Mouse (Mus musculus) liver, adult (tissue): ENCODE results near the gene Plce1.

Source experiments
- GATA4 ChIP-seq: IDR thresholded peaks from 2 replicates; pipeline ENCODE4 v1.6.1; 2014; ENCODE audit warnings: mild to moderate bottlenecking, low read length; ENCODE audit not compliant: insufficient replicate concordance

The Plce1 gene

DNA sequence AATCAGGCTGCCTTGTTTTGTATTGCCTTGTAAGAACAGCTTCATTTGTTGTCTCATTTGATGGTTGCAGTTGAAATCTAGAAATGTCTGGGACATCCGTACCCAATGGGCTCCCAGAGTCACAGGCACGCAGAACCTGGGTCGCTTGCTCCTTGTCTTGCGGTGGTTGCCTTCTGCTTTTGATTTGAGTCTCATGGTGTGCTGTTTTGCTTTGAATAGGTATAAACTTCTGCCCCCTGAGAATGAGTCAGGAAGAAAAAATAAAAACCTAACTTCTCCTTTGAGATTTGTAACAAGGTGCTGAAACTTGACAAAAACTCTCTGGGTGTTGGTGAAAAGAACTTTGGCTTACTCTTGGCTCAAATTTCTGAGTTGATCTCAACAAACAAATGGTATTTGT lies 115.2 kb downstream of the Plce1 start:
- TF ChIP-seq GATA4, result no peak

- TF ChIP-seq GATA4, result no peak
Measured at GRCm38 (mm10) chr19:38597392-38597791, 116.5 kb downstream of the Plce1 start.

DNA sequence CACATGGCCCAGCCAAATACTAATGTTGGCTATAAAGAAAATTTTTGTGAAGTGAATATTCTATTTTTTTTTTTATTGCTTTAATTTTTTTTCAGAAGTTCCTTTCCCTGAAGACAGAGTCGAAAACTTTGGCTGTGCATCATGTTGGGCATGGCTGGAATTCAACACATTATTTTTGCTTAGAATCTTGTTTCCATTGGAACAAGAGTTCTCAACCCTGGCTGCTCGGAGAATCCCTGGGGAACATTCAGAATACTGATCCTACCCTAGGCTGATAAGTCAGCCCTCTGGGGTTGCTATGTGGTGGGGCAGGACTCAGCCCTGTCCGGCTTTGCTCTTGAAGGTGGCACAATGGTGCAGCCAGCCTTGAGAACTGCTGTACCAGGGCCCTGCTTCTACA lies 118.1 kb downstream of the Plce1 start:
- TF ChIP-seq GATA4, result no peak

- no peak for TF ChIP-seq GATA4
Measured at GRCm38 (mm10) chr19:38601127-38601526, 120.2 kb downstream of the Plce1 start.

DNA sequence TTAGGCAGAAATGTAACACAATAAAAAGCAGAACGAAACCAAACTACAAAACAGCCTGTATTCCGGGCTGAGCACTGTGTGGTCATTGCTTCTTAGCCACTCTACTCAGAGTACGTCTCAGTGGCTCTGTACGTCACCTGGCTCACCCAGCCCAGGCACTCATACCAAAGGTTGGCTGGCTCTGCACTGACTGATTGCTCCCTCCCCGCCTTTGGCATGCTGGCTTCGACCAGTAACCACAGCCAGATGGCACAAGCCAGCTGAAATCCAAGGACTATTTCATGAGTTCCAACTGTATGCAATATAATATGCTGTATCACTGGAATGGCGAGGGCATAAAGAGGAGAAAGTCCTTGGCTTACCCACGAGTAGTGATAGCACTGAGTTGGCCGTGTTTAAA lies 121.9 kb downstream of the Plce1 start:
- no peak for TF ChIP-seq GATA4

DNA sequence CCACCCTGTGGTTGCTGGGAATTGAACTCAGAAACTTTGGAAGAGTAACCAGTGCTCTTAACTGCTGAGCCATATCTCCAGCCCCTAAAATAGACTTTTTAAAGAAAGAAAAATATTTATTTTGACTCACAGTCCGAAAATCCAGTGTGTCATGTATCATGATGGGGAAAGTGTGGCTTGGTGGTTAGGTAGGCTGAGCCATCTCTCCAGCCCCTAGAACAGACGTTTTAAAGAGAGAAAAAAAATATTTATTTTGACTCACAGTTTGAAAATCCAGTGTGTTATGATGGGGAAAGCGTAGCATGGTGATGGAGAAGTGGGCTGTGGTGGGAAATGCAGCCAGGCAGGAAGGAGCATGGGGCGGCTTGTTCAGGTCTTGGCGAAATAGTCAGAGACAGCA lies 126.3 kb downstream of the Plce1 start:
- no peak for TF ChIP-seq GATA4

- no peak for TF ChIP-seq GATA4
Measured at GRCm38 (mm10) chr19:38608951-38609654, 128.2 kb downstream of the Plce1 start.

- TF ChIP-seq GATA4, result no peak
Measured at GRCm38 (mm10) chr19:38610291-38610690, 129.4 kb downstream of the Plce1 start.

DNA sequence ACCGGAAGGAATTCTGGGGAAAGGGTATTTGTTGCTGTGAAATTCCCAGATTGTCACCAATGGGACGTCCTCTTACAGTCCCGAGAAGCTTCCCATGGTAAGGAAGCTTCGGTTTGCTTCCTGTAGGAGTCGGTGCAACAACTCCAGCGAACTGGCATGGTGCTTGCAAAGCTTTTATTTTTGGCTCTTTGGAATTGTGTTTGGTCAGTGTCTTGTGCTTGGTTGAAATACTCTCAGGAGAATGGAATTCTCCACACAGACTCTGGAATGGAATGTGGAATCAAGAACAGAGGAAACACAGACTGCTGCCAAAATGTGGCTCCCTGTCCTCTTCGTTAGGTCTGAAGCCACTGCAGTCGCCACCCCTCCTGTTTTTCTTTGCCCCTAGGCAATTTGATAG lies 129.9 kb downstream of the Plce1 start:
- TF ChIP-seq GATA4, result no peak

GRCm38 (mm10) chr19:38614067-38614675 lies 133.3 kb downstream of the Plce1 start:
- no peak for TF ChIP-seq GATA4

- no peak for TF ChIP-seq GATA4
Measured at GRCm38 (mm10) chr19:38615356-38615755, 134.4 kb downstream of the Plce1 start.

GRCm38 (mm10) chr19:38620134-38620533 lies 139.2 kb downstream of the Plce1 start:
- no peak for TF ChIP-seq GATA4

DNA sequence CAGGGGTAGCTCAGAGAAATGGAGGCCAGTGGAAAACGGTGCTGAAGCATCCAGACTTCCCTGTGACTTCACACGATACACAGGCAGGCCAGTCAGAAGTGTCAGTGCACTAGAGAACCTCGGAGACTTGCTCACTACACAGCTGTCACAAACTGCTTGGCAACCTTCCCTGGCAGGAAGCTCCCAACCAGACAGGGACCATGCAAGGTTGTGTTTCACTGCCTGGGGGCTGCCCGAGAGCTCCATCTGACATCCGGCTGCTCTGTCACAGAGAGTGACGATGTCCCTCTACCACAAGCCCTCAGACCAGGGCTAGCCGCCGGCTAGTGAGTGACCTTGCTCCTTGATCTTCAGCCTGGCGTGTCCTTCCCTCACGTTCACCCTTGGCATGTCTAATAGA lies 140.6 kb downstream of the Plce1 start:
- TF ChIP-seq GATA4, result no peak

DNA sequence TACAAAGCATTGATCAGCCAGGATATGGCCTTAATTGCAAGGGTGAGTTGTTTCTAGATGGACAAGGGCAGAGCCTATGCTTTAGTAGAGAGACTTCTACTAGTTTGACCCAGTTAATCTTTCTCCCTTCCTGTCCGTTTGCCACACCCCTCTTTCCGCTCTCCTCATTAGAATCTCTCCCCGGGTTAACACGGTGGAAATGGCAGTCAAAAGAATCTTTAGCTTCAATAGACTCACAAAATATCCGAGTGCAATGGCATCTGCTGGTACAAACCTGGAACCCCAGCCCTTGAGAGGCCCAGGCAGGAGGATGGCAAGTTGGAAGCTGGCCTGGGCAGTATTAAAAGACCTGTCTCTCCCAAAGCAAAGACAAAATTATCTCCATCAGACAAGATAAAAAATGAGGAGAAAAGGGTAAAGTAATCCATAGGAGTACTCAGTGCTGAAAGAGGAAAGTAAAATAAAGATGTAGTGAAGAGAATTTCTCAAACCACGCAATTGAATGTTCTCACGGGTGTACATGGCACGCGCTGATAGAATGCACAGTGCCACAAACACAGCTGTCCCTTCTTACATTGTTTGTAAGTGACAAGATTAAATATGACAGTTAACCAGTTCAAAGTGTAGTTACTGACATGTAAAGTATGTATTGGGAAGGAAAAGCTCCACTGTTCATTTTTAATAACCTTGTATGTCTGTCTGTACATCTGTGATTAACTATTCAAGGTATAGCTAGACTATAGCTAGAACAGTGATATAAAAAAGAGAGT lies 145.5 kb downstream of the Plce1 start:
- TF ChIP-seq GATA4, result no peak

DNA sequence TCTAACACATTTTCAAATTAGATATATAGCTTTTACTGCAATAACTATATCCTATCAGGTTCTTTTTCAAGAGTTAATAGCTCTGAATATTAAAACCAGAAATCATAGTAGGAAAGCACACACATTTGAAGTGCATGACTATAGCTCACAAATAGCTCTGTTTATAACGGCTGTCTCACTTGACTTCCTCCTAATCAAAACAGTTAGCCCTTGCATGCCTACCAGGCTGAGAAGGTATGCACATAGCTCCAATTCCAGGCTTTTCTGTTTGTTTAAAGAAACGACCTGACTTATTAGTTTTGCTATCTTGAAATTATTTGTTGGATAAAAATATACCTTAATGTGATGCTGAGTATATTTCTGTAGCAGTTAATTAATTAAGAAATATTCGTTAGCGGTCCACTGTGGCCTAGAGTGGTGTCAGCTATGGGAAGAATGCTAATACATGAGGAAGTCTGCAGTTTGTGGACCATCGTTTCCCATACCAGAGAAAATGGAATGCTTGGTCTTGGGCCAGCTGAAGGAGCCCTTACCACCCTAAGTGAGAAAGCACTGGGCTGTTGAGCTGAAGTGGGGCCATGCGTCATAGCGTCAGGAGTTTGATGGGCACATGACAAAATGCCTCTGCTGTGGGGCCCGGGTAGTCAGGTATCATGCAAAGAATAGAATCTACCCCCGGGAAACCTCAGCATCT lies 146.3 kb downstream of the Plce1 start:
- TF ChIP-seq GATA4, result no peak

DNA sequence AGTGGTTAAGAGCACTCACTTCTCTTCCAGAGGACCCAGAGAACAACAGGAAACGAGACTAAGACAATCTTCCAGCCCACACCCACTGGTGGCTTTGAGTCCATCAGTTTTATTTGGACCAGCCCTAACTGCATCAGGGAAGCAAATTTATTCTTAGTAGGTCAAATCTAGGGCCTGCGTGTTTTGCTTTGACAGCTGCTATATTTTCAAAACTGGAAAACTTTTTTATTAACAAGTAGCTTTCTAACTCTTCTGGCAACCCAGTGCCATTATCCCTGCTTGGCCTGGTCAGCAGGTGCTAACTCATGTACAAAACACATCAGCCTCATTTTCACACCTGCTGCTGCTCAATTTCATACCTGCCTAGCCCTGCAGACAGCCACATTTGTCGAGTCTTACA lies 151.3 kb downstream of the Plce1 start:
- TF ChIP-seq GATA4, result no peak
